Mouse (Mus musculus): ENCODE results near the gene Sox14. TPM values are rescaled to one million over a fixed set of nuclear protein-coding genes. Genes with fewer than 3 reads are reported as not detected.

Gene Sox14
- total RNA-seq (2023) = not detected

DNA sequence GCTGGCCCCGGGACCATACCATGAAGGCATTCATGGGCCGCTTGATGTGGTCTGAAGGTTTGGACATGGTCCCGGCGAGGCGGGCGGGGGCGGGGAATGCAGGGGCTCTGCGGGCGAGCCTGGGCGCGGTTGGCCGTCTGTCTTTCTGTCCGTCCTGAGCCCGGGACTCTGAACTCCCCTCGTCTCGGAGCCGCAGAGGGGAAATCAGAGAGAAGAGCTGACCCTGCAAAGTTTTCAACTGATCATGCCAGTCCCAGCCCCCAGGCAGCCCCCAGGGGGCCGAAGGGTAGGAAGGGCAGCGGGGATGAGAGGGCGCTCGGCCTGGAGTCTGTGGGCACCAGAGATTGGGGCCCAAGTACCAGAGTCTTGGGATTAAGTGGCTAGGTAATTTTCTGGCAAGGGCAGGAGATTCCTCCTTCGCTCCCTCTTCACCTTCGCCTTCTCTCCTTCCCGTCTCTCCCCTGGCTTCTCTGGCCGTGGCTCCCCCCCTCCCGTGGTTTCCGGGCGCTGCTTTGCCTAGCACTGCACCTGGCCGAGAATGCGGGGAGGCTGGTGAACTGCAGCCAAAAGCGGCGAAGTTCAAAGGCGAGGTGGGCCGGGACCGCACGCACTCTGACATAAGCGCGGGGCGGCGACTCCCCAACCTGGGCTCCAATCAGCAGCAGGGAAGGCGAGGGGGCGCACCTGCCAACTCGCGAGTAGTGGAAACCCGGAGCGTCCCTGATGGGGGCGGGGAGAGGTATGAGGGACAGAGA, at the start of gene Sox14:
Gene Sox14 (minus strand): TSS at position 553 of the 755 bp plus-strand sequence.

Other genes starting within 250 kb of the Sox14 start
- gene Dzip1l, start 246.7 kb downstream of the Sox14 start, total RNA-seq (2023) = not detected
- gene Cldn18, start 158.9 kb downstream of the Sox14 start, total RNA-seq (2023) = not detected